Mouse (Mus musculus) liver, embryonic 14.5 days (tissue): ENCODE measurements around the gene Tap1. TPM values are rescaled to one million over a fixed set of nuclear protein-coding genes. Genes with fewer than 3 reads are reported as not detected.

Experiments used
- ATAC-seq: fragments of 200-750 bp; cut with Nextera tagmentation; 2 replicates; pipeline ENCODE4 v1.8.0; 2017; ENCODE audit warnings: moderate number of reproducible peaks, mild to moderate bottlenecking, moderate library complexity; ENCODE audit not compliant: insufficient read depth
- DNase-seq, 3 experiments: peaks; one replicate each; pipeline ENCODE4 v3.0.0-alpha.2; 2012 to 2013; ENCODE audit warnings: low read depth in 3 of 3, low spot score in 3 of 3
- H3K27ac ChIP-seq: fragments of 300-500 bp; sonication (generic); 2 replicates; pipeline ENCODE4 v1.5.1; 2014; ENCODE audit warnings: moderate library complexity, mild to moderate bottlenecking, control low read depth, inconsistent platforms
- H3K27me3 ChIP-seq: fragments of 300-500 bp; sonication (generic); 2 replicates; pipeline ENCODE4 v1.6.1; 2014; ENCODE audit warnings: mild to moderate bottlenecking, low read length, moderate library complexity; ENCODE audit not compliant: control insufficient read depth, insufficient read depth
- H3K36me3 ChIP-seq: fragments of 300-500 bp; sonication (generic); replicated peaks from 2 replicates; pipeline ENCODE4 v1.6.1; 2014; ENCODE audit warnings: low read depth; ENCODE audit not compliant: control insufficient read depth, insufficient read depth
- H3K4me1 ChIP-seq, 2 experiments: fragments of 200-500 bp in 1 of 2; fragments of 300-500 bp in 1 of 2; sonication (generic) in 1 of 2; replicated peaks; 2 replicates each; pipeline ENCODE4 v1.6.1; 2012 to 2014; ENCODE audit warnings: antibody characterized with exemption in 1 of 2, inconsistent platforms in 1 of 2, low read length in 1 of 2; ENCODE audit not compliant: control insufficient read depth in 2 of 2, insufficient read depth in 2 of 2
- H3K4me2 ChIP-seq: fragments of 300-500 bp; sonication (generic); 2 replicates; pipeline ENCODE4 v1.6.1; 2014; ENCODE audit warnings: low read depth, mild to moderate bottlenecking, control low read depth, moderate library complexity
- H3K4me3 ChIP-seq, 2 experiments: fragments of 200-500 bp in 1 of 2; fragments of 300-500 bp in 1 of 2; sonication (generic) in 1 of 2; 2 replicates each; pipeline ENCODE4 v1.5.1; 2012 to 2014; ENCODE audit warnings: low read depth in 2 of 2, low read length in 2 of 2, mild to moderate bottlenecking in 2 of 2, control low read depth in 1 of 2, inconsistent platforms in 1 of 2, moderate library complexity in 1 of 2; ENCODE audit not compliant: insufficient read depth in 1 of 2
- H3K9ac ChIP-seq: fragments of 300-500 bp; sonication (generic); replicated peaks from 2 replicates; pipeline ENCODE4 v1.6.1; 2014; ENCODE audit warnings: mild to moderate bottlenecking, control low read depth, moderate library complexity
- H3K9me3 ChIP-seq: fragments of 300-500 bp; sonication (generic); 2 replicates; pipeline ENCODE4 v1.6.1; 2016; ENCODE audit warnings: low read length, mixed read lengths; ENCODE audit not compliant: control insufficient read depth
- CTCF ChIP-seq: IDR thresholded peaks from 2 replicates; pipeline ENCODE4 v1.5.1; 2016; ENCODE audit warnings: antibody characterized with exemption, low read depth, control low read depth
- EP300 ChIP-seq: IDR thresholded peaks from 2 replicates; pipeline ENCODE4 v1.6.1; 2016; ENCODE audit warnings: antibody characterized with exemption, low read depth
- WGBS: fragments of 180-500 bp; shearing (Covaris S2); extraction: QIAGEN DNeasy Blood & Tissue Kit; methylation state at CpG from one replicate; pipeline ENCODE4 v1.1.7; 2014; ENCODE audit not compliant: insufficient replicate concordance; 5-methylcytosine and 5-hydroxymethylcytosine counted together
- polyA plus RNA-seq, 2 experiments: library from polyadenylated mRNA; depleted of rRNA in 1 of 2; stranded (reverse) in 1 of 2; unstranded in 1 of 2; fragments of >200 nt; fragmentation: Nextera tagmentation in 1 of 2; extraction: Ambion mirVana in 1 of 2; gene quantifications; 2 replicates each; pipeline versions ENCODE4 v1.2.1 to v1.2.3; 2012 to 2014

The Tap1 gene
- polyA plus RNA-seq (2012; rRNA removed), result 1.9 TPM in 2 replicates
- 2.0 and 2.5 TPM in 2 replicates for polyA plus RNA-seq (2014; fragmentation: Nextera tagmentation; extraction: Ambion mirVana)

- 1% methylated on average over 46 of the region's 46 CpGs for WGBS
- ATAC-seq (peak; percentile 90), DNase-seq (peak; percentile 77 to 84 (median 80))
- TF ChIP-seq CTCF, result no peak
- no peak for TF ChIP-seq EP300
- no peaks in the 10 kb centered on the region for H3K9me3 ChIP-seq
- H3K27me3 ChIP-seq, result peaks cover 5% of the 10 kb centered on the region; the same call in 1 of the 2 replicates
- peak within 1 kb of the TSS; percentile 54 for H3K9ac ChIP-seq
- H3K27ac ChIP-seq, result no peak within 1 kb of the TSS
- H3K36me3 ChIP-seq, result no peaks in the 10 kb centered on the region
- H3K4me3 ChIP-seq, result peak within 1 kb of the TSS; percentile 62 to 65
- H3K4me1 ChIP-seq, result no peaks in the 10 kb centered on the region
- H3K4me2 ChIP-seq, result peak within 1 kb of the TSS; percentile 81
Measured at GRCm38 (mm10) chr17:34187261-34187916, at the start of gene Tap1, which contains the start of gene Psmb9. Tap1 (plus strand) TSS chr17:34187553. Psmb9 (minus strand) TSS chr17:34187764.

- TF ChIP-seq EP300 (no peak), CTCF (no peak)
- Histone ChIP-seq H3K27me3 (peaks cover 19% of the 10 kb centered on the region), H3K27ac (no peak overlapping the region), H3K9ac (no peak overlapping the region), H3K4me1 (peaks cover 3 to 12% of the 10 kb centered on the region in 2 experiments; a peak in 3 of 4 replicates), H3K36me3 (no peaks in the 10 kb centered on the region), H3K4me2 (no peak overlapping the region), H3K9me3 (no peaks in the 10 kb centered on the region), H3K4me3 (no peak overlapping the region)
- WGBS, result 55% methylated on average over 7 of the region's 7 CpGs
- DNase-seq, result no peak
- ATAC-seq, result no peak
Measured at GRCm38 (mm10) chr17:34137601-34138000, 49.8 kb upstream of the Tap1 start.

- 73% methylated on average over 7 of the region's 7 CpGs for WGBS
- Histone ChIP-seq H3K4me3 (no peak overlapping the region), H3K4me2 (no peak overlapping the region), H3K27me3 (peaks cover 19% of the 10 kb centered on the region), H3K9ac (no peak overlapping the region), H3K27ac (no peak overlapping the region), H3K36me3 (no peaks in the 10 kb centered on the region), H3K4me1 (peaks cover 3 to 14% of the 10 kb centered on the region in 2 experiments; a peak in 3 of 4 replicates), H3K9me3 (no peaks in the 10 kb centered on the region)
- DNase-seq (no peak), ATAC-seq (no peak)
- TF ChIP-seq EP300, result no peak
- TF ChIP-seq CTCF, result no peak
Measured at GRCm38 (mm10) chr17:34138655-34139054, 48.7 kb upstream of the Tap1 start.

- H3K27me3 ChIP-seq, result peaks cover 19% of the 10 kb centered on the region
- TF ChIP-seq EP300 (no peak), CTCF (no peak)
- H3K4me3 ChIP-seq, result peak overlapping the region; percentile 35 to 37
- 9% methylated on average over 16 of the region's 16 CpGs for WGBS
- no peak for ATAC-seq
- no peak for DNase-seq
- H3K27ac ChIP-seq, result no peak overlapping the region
- no peaks in the 10 kb centered on the region for H3K9me3 ChIP-seq
- peak overlapping the region; percentile 33; the same call in 1 of the 2 replicates for H3K9ac ChIP-seq
- H3K4me2 ChIP-seq, result peak overlapping the region; percentile 66
- H3K36me3 ChIP-seq, result no peaks in the 10 kb centered on the region
- peaks cover 3 to 14% of the 10 kb centered on the region in 2 experiments; a peak in 3 of 4 replicates for H3K4me1 ChIP-seq
Measured at GRCm38 (mm10) chr17:34139416-34139815, 47.9 kb upstream of the Tap1 start.

- 7% methylated on average over 5 of the region's 5 CpGs for WGBS
- Histone ChIP-seq H3K4me2 (peak overlapping the region; percentile 66), H3K4me3 (peak overlapping the region; percentile 10 to 16; a peak in 2 of 4 replicates), H3K9me3 (no peaks in the 10 kb centered on the region), H3K4me1 (peaks cover 3 to 14% of the 10 kb centered on the region in 2 experiments; a peak in 3 of 4 replicates), H3K27me3 (peaks cover 19% of the 10 kb centered on the region), H3K36me3 (no peaks in the 10 kb centered on the region), H3K27ac (no peak overlapping the region), H3K9ac (peak overlapping the region; percentile 23)
- TF ChIP-seq EP300, result 0 out of 2 replicates have a peak, but pooled peaks have one; percentile 17
- TF ChIP-seq CTCF, result no peak
- ATAC-seq, result peak; percentile 36; the same call in 1 of the 2 replicates
- no peak for DNase-seq
Measured at GRCm38 (mm10) chr17:34140240-34140639, 47.1 kb upstream of the Tap1 start.
